Mouse (Mus musculus) granulocyte monocyte progenitor cell, adult 5-6 weeks (primary cell): ENCODE measurements around the gene Rab3il1. TPM values are rescaled to one million over a fixed set of nuclear protein-coding genes. Genes with fewer than 3 reads are reported as not detected.

Experiments used
- ATAC-seq: replicated peaks from 2 replicates; pipeline ENCODE4 v1.8.0; 2016; ENCODE audit warnings: mild to moderate bottlenecking, moderate TSS enrichment, inconsistent platforms; ENCODE audit not compliant: poor library complexity, severe bottlenecking
- total RNA-seq, 2 experiments: library from RNA; stranded (forward) in 1 of 2; stranded (reverse) in 1 of 2; fragments of 200-712, 200-1000 nt in 1 of 2; fragments of >200 nt in 1 of 2; fragmentation: Nextera tagmentation in 1 of 2; gene quantifications; 2 replicates each; pipeline ENCODE4 v1.2.3; 2014 to 2017

The Rab3il1 gene
- total RNA-seq, 2 experiments from 2014 or later = 2.8 to 3.7 TPM

GRCm38 (mm10) chr19:9982151-9982851 is 19.2 kb upstream of the Rab3il1 start:
- peak; percentile 66 for ATAC-seq

- peak; percentile 54 for ATAC-seq
Observed at GRCm38 (mm10) chr19:9982852-9983542, 18.5 kb upstream of the Rab3il1 start.

- peak; percentile 23 for ATAC-seq
Observed at GRCm38 (mm10) chr19:9984111-9985055, 17.1 kb upstream of the Rab3il1 start.

GRCm38 (mm10) chr19:9985190-9985899 is 16.1 kb upstream of the Rab3il1 start:
- ATAC-seq = no peak

GRCm38 (mm10) chr19:9985900-9986421 is 15.5 kb upstream of the Rab3il1 start:
- no peak for ATAC-seq

- no peak for ATAC-seq
Observed at GRCm38 (mm10) chr19:9987192-9987591, 14.3 kb upstream of the Rab3il1 start.

GRCm38 (mm10) chr19:9987593-9987992 is 13.9 kb upstream of the Rab3il1 start:
- no peak for ATAC-seq

GRCm38 (mm10) chr19:9989171-9989883 is 12.1 kb upstream of the Rab3il1 start:
- 0 out of 2 replicates have a peak, but pooled peaks have one; percentile 18 for ATAC-seq

- no peak for ATAC-seq
Observed at GRCm38 (mm10) chr19:9989884-9990256, 11.6 kb upstream of the Rab3il1 start.

GRCm38 (mm10) chr19:9991304-9991703 is 10.2 kb upstream of the Rab3il1 start:
- ATAC-seq = peak; percentile 59

GRCm38 (mm10) chr19:9992011-9992958 is 9.2 kb upstream of the Rab3il1 start:
- ATAC-seq = no peak

GRCm38 (mm10) chr19:9993036-9993656 is 8.3 kb upstream of the Rab3il1 start:
- ATAC-seq = peak; percentile 84

- no peak for ATAC-seq
Observed at GRCm38 (mm10) chr19:9997204-9998062, 4.0 kb upstream of the Rab3il1 start.

- ATAC-seq = no peak
Observed at GRCm38 (mm10) chr19:9998063-9998416, 3.4 kb upstream of the Rab3il1 start.

- no peak for ATAC-seq
Observed at GRCm38 (mm10) chr19:9998736-9999486, 2.6 kb upstream of the Rab3il1 start.

GRCm38 (mm10) chr19:10000330-10000729 is 1.1 kb upstream of the Rab3il1 start:
- ATAC-seq = peak; percentile 77
